Mouse (Mus musculus) hindbrain, embryonic 16.5 days (tissue): ENCODE data around the gene Tbcc. TPM values are rescaled to one million over a fixed set of nuclear protein-coding genes. Genes with fewer than 3 reads are reported as not detected.

Experiments
- ATAC-seq: fragments of 200-750 bp; cut with Nextera tagmentation; 2 replicates; pipeline ENCODE4 v1.8.0; 2017; ENCODE audit warnings: moderate TSS enrichment, moderate library complexity
- H3K27ac ChIP-seq: fragments of 300-500 bp; sonication (generic); 2 replicates; pipeline ENCODE4 v1.5.1; 2014; ENCODE audit warnings: low read depth, mild to moderate bottlenecking, control low read depth, low read length, moderate library complexity
- H3K27me3 ChIP-seq: fragments of 300-500 bp; sonication (generic); replicated peaks from 2 replicates; pipeline ENCODE4 v1.6.1; 2014; ENCODE audit warnings: low read length; ENCODE audit not compliant: control insufficient read depth, insufficient read depth
- H3K36me3 ChIP-seq: fragments of 300-500 bp; sonication (generic); 2 replicates; pipeline ENCODE4 v1.6.1; 2014; ENCODE audit warnings: mild to moderate bottlenecking, low read length, moderate library complexity, mixed read lengths; ENCODE audit not compliant: control insufficient read depth, insufficient read depth
- H3K4me1 ChIP-seq: fragments of 300-500 bp; sonication (generic); 2 replicates; pipeline ENCODE4 v1.6.1; 2014; ENCODE audit warnings: low read depth, low read length; ENCODE audit not compliant: control insufficient read depth, insufficient read depth
- H3K4me2 ChIP-seq: fragments of 300-500 bp; sonication (generic); 2 replicates; pipeline ENCODE4 v1.6.1; 2014; ENCODE audit warnings: mild to moderate bottlenecking, low read length, control low read depth, moderate library complexity
- H3K4me3 ChIP-seq: fragments of 300-500 bp; sonication (generic); 2 replicates; pipeline ENCODE4 v1.5.1; 2014; ENCODE audit warnings: mild to moderate bottlenecking, low read length, control low read depth, moderate library complexity
- H3K9ac ChIP-seq: fragments of 300-500 bp; sonication (generic); 2 replicates; pipeline ENCODE4 v1.6.1; 2014; ENCODE audit warnings: low read depth, mild to moderate bottlenecking, control low read depth, low read length, moderate library complexity
- H3K9me3 ChIP-seq: fragments of 300-500 bp; sonication (generic); 2 replicates; pipeline ENCODE4 v1.6.1; 2014; ENCODE audit warnings: mild to moderate bottlenecking, low read length, moderate library complexity; ENCODE audit not compliant: control insufficient read depth
- WGBS: fragments of 180-500 bp; shearing (Covaris S2); extraction: QIAGEN DNeasy Blood & Tissue Kit; methylation state at CpG from one replicate; pipeline ENCODE4 v1.1.7; 2014; 5-methylcytosine and 5-hydroxymethylcytosine counted together
- polyA plus RNA-seq: library from polyadenylated mRNA; unstranded; fragments of >200 nt; fragmentation: Nextera tagmentation; extraction: Ambion mirVana; gene quantifications from 2 replicates; pipeline ENCODE4 v1.2.1, GENCODE M21; 2015

The Tbcc gene
- polyA plus RNA-seq, 1 experiment from 2014 or later: 53.6 TPM

DNA sequence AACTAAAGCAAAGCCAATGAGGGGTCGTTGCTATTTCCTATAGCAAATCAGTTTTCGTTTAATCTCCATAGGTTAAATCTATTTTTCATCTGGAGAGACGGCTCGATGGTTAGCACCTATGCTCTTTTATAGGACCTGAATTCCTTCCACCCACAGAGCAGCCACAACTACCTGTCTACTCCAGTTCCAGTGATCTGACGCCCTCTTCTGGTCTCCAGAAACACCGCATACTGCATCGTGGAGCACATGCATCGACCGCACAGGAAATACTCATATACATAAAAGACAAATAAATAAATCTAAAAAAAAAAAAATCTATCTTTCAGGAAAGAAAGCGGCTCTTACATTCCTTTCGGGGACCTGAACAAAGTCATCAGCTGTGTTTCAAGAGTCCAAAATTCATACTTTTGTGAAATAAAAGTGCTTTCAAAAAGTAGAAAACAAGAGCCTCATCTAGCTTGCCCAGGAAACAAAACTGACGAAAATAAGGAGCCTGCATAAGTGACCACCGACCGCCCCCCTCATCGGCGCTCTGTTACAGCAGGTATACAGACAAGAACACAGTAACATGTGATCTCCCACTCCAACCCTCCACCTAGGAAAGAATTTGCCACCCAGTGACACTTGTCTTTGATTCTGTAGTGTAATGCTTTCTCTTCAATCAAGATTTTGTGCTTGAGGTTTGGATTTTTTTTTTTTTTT is 1.8 kb upstream of the Tbcc start:
- H3K27ac ChIP-seq: peak overlapping the region; percentile 94
- peaks cover 24% of the 10 kb centered on the region for H3K4me1 ChIP-seq
- 0 out of 2 replicates have a peak, but pooled peaks cover 2% of the 10 kb centered on the region for H3K36me3 ChIP-seq
- no peaks in the 10 kb centered on the region for H3K27me3 ChIP-seq
- no peak for ATAC-seq
- H3K9me3 ChIP-seq: no peaks in the 10 kb centered on the region
- peak overlapping the region; percentile 69 for H3K4me2 ChIP-seq
- peak overlapping the region; percentile 53 for H3K4me3 ChIP-seq
- H3K9ac ChIP-seq: peak overlapping the region; percentile 74
- WGBS: 34% methylated on average over 16 of the region's 16 CpGs

GRCm38 (mm10) chr17:46889450-46890084 is 917 bp upstream of the Tbcc start:
- ATAC-seq: peak; percentile 56
- Histone ChIP-seq H3K4me3 (peak overlapping the region; percentile 53), H3K9ac (peak overlapping the region; percentile 74), H3K27ac (peak overlapping the region; percentile 94), H3K27me3 (no peaks in the 10 kb centered on the region), H3K36me3 (0 out of 2 replicates have a peak, but pooled peaks cover 2% of the 10 kb centered on the region), H3K4me2 (peak overlapping the region; percentile 69), H3K9me3 (no peaks in the 10 kb centered on the region), H3K4me1 (peaks cover 24% of the 10 kb centered on the region)
- WGBS: 0% methylated on average over 38 of the region's 44 CpGs

GRCm38 (mm10) chr17:46890843-46891594 is 535 bp downstream of the Tbcc start:
- 2% methylated on average over 64 of the region's 64 CpGs for WGBS
- H3K9ac ChIP-seq: peak overlapping the region; percentile 78
- peak overlapping the region; percentile 53 for H3K4me3 ChIP-seq
- peak overlapping the region; percentile 85 for H3K27ac ChIP-seq
- peak overlapping the region; percentile 74 for H3K4me2 ChIP-seq
- peaks cover 21% of the 10 kb centered on the region for H3K4me1 ChIP-seq
- no peaks in the 10 kb centered on the region for H3K27me3 ChIP-seq
- 0 out of 2 replicates have a peak, but pooled peaks cover 2% of the 10 kb centered on the region for H3K36me3 ChIP-seq
- peak; percentile 41 for ATAC-seq
- H3K9me3 ChIP-seq: no peaks in the 10 kb centered on the region

DNA sequence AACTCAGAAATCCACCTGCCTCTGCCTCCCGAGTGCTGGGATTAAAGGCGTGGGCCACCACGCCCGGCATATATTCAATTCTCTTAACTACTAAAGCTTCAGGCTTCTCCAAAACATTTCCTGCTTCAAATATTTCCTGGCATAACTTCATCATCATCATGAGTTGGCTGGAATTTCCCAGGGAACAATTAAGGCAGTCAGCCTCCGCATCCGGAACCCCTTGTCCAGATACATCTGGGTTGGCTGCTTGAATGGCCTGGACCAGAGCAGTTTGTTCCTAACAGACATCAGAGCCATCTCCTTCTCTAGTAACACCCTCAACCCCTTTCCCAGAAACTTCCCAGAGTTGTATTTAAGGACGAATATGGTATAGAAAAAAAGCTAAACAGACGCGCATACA is 4.9 kb downstream of the Tbcc start:
- Histone ChIP-seq H3K4me1 (peaks cover 19% of the 10 kb centered on the region), H3K4me3 (no peak overlapping the region), H3K9ac (no peak overlapping the region), H3K9me3 (no peaks in the 10 kb centered on the region), H3K27ac (no peak overlapping the region), H3K36me3 (0 out of 2 replicates have a peak, but pooled peaks cover 2% of the 10 kb centered on the region), H3K4me2 (no peak overlapping the region), H3K27me3 (no peaks in the 10 kb centered on the region)
- WGBS: 91% methylated on average over 9 of the region's 9 CpGs
- ATAC-seq: no peak

- Histone ChIP-seq H3K4me3 (no peak overlapping the region), H3K9me3 (no peaks in the 10 kb centered on the region), H3K36me3 (0 out of 2 replicates have a peak, but pooled peaks cover 1% of the 10 kb centered on the region), H3K27me3 (no peaks in the 10 kb centered on the region), H3K4me2 (no peak overlapping the region), H3K9ac (no peak overlapping the region), H3K27ac (no peak overlapping the region), H3K4me1 (peaks cover 10% of the 10 kb centered on the region)
- WGBS: 52% methylated on average over 13 of the region's 13 CpGs
- no peak for ATAC-seq
Measured at GRCm38 (mm10) chr17:46897221-46897950, 6.9 kb downstream of the Tbcc start.

- Histone ChIP-seq H3K36me3 (no peaks in the 10 kb centered on the region), H3K27me3 (no peaks in the 10 kb centered on the region), H3K4me1 (no peaks in the 10 kb centered on the region), H3K4me3 (no peak overlapping the region), H3K9me3 (no peaks in the 10 kb centered on the region), H3K9ac (no peak overlapping the region), H3K27ac (no peak overlapping the region), H3K4me2 (no peak overlapping the region)
- no peak for ATAC-seq
- WGBS: 53% methylated on average over 2 of the region's 2 CpGs
Measured at GRCm38 (mm10) chr17:46900941-46901340, 10.5 kb downstream of the Tbcc start.

DNA sequence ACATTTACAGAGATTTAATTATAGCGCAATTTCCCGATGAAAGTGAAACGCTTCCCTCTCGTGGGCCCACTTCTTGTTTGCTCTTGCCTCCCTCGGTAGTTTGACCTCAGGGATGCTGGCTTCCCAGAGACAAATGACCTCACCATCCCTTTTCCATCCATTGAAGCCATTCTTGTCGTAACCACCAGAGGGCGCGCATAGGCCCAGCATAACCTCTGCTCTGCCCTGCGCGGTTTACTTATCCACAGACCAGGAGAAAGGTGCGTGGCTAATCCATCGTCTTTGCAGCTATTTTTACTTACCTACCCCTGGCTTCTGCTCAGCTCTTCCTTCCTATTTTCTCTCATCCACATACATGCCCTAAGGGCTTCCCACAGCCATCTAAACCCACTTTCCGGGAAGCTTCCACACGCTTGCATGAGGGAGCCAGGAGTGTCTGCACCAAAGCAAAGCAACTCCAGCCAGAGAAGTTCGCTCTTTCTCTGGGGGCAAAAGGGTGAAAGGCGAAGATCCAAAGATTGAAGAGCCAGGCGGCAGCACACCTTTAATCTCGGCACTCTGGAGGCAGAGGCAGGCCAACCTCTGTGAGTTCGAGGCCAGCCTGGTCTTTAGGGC is 13.5 kb downstream of the Tbcc start:
- Histone ChIP-seq H3K9ac (no peak overlapping the region), H3K4me2 (0 out of 2 replicates have a peak overlapping the region, but pooled peaks have one; percentile 22)
- ATAC-seq: peak; percentile 76

DNA sequence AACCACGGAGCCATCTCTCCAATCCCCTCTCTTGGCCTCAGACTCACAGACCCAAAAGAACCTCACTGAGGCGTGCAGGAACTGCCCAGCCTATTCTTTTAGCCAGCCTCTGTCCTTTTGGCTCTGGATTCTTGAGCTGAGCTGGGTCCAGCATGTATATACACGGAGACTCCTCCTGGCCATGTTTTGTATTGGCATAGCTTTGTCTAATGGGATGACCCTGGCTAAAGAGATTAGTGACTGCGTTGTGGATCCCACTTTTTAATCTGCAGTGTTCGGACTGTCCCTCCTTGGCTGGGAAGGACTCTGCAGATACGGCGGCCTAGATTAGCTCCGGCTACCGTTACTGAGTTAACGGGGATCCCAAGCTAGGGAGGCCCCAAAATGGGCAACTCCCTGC is 19.7 kb downstream of the Tbcc start, which contains the start of gene Prph2:
Prph2 (plus strand) TSS at position 274 of the 400 bp plus-strand sequence.
- Histone ChIP-seq H3K9me3 (no peaks in the 10 kb centered on the region), H3K27ac (no peak within 1 kb of the TSS), H3K4me3 (no peak within 1 kb of the TSS), H3K4me2 (no peak within 1 kb of the TSS), H3K4me1 (no peaks in the 10 kb centered on the region), H3K27me3 (no peaks in the 10 kb centered on the region), H3K9ac (no peak within 1 kb of the TSS), H3K36me3 (no peaks in the 10 kb centered on the region)
- 90% methylated on average over 10 of the region's 10 CpGs for WGBS
- ATAC-seq: no peak

More for the DNA sequence above, 13.5 kb downstream of the Tbcc start:
- Histone ChIP-seq H3K36me3 (no peaks in the 10 kb centered on the region), H3K4me3 (no peak overlapping the region), H3K4me1 (no peaks in the 10 kb centered on the region), H3K27ac (no peak overlapping the region), H3K27me3 (no peaks in the 10 kb centered on the region), H3K9me3 (no peaks in the 10 kb centered on the region)
- WGBS: 22% methylated on average over 19 of the region's 19 CpGs
